Mouse (Mus musculus) cerebellum, postnatal 36 days (tissue): ENCODE data around the gene Dennd1a.

Experiments used
- DNase-seq, 2 experiments: peaks; one replicate each; pipeline ENCODE4 v3.0.0; 2021 to 2022; ENCODE audit warnings: mixed read lengths in 2 of 2

Dennd1a gene

DNA sequence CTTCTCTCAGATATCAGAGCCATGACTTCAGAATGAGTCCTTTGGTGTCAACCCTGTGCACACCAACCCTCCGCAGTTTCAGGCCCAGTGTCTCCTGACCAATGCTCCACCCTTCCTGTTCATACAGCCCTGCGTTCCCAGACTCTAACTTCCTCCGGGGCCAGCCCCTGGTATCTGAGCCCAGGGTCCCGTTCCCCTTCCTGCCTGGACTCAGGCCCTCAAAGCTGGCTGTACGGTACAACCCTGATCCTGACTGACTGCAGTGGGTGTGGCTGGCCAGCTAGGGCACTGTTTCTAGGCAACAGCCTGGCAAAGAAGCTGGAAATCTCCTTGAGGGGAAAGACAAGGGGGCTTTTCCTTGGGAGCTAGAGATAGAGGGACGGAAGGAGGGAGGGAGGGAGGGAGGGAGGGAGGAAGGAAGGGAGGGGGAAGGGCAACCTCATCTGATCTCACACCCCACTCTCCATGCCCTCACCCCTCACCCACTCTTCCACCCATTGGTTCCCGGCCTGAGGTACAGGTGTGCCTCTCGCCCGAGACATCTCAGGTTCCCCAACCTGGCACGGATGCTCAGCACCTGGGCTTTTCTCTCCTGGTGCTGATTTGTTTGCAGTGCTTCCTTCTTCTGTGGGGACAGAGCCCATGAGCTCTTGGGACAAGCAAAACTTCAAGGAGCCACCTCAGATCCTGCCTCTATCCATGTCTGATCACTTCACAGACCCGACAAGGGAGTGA is 521.0 kb downstream of the Dennd1a start:
- DNase-seq = no peak

DNA sequence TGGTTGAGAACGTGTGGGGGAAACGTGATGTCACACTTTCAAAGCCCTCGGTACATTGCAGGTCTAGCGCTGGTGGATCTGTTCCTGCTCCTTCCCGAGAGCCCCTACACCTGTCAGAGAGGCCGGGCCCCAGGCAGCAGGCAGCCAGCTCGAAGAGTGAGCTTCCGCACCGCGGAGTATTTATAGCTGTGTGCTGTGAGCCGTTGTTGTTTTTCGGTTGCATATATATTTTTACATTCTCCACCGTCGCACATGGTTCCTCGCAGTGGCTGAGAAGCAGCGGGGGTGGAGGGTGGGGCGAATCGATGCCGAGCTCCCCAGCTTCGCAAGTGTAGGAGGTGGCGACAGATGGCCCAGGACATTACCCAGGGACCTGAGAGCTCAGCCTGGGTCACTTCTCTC is 522.1 kb downstream of the Dennd1a start:
- no peak for DNase-seq

DNA sequence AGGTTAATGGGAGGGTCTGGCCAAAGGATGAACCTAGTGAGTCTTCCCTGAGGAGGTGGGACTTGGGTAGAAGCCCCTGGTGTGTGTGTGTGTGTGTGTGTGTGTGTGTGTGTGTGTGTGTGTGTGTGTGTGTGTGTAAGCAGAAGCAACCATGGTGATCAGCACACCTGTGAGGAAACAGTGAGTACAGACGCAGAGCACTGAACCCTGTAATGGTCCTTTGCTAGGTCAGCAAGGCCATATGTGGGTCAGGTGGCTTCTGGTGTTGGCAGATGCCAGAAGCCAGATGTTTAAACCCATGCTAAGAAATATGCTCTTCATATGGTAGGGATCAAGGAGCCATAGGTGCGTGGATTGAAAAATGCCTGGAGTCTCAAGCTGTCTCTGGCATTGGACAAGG is 522.7 kb downstream of the Dennd1a start:
- DNase-seq = no peak

DNA sequence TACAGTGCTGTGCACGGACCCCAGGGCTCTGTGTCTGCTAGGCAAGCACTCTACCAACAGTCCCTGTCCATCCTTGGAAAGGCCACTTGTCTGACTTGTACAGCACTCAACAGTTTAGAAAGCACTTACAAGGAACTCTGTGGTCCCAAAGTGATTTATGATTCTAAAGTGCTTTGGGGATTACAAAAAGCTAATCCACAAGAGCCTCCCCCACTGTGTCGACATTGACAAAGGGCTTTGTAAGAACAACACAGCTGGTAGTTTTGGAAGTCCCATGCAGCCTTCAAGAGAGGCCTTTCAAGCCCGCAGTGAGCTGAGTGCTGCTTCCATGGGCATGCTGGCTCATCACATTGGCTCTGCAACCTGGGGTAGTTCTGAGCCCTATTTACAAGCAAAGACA is 523.6 kb downstream of the Dennd1a start:
- no peak for DNase-seq

DNA sequence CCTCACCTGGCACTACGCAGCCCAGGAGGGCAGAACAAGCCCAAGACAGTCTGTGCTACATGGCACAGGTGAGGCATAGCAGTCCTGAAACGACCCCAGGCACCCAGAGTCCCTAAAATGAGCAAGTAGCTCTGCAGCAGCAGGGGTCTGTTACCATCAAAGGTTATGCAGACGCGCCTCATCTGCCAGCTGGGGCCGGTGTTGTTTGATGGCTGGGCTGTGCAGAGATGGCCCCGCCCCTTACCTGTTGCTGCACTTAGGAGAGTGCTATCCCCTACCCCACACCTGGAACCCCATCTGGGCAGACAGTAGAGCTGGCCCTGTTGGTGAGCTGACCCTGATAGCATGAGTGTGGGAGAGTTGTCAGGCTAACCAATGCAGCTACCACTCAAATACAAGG is 526.6 kb downstream of the Dennd1a start:
- no peak for DNase-seq

DNA sequence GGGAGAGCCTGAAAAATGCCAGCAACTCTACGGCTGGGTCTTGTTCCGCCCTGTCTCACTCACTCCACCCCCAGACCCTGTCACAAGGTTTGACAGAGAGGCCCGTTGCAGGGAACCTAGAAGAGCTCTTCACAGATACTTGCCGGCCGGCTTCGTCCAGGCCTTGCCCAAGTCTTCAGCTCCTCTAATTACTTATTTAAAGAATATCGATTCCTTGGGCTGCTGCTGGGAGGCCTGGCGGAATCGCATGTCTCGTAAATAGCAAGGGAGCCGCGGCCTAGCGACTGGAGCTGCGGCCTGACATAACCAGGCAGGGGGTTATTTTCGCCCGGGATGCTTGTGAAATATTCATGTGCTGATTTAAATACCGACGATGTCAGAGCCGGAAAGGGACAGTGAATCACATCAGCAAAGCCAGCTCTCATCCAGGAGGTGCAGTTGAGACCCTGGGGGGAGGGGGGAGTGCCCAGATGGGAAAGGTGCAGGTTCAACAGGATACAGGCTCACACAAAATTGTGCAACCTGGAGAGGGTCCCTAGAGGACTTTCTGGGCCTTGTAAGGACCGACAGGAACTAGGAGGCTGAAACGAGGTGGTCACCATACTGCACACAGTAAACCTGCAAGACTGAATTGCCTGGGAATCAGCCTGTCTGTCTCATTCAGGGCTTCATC is 528.7 kb downstream of the Dennd1a start:
- DNase-seq = no peak

DNA sequence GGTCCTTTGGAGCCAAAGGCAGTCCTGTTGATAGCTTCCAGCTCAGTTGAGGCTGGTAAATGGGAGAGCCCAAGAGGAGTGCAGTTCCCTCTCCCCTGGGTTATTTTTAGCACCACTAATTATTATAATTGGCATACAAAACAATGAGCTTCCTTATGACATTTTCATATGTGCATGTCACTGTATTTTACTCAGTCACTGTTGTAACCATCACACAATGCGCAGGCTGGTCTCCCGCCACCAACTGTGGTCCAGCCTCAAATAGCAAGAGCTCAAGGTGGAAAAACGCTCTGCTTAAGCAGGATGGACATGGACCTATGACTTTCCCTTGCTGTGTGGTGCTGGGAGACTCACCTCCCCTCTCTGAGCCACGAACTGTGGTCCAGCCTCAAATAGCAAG is 529.4 kb downstream of the Dennd1a start:
- DNase-seq = no peak

DNA sequence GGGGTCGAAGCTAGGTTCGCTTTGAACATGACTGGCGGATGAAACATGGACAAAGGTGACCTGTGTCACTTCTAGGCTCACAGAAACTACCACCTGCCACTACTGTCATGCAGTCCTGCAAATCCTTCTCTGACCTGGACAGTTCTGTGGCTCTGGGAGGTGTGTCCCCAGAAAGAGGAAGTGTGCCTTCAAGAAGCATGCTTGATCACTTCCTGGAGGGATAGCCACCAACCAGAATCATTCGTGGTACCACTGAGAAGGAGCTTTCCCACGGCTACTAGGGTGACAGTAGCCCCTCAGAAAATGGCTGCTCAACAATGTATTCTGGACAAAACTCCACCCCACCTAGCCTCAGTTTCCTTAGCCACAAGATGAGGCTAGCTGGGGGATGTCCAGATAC is 530.2 kb downstream of the Dennd1a start:
- DNase-seq = no peak

DNA sequence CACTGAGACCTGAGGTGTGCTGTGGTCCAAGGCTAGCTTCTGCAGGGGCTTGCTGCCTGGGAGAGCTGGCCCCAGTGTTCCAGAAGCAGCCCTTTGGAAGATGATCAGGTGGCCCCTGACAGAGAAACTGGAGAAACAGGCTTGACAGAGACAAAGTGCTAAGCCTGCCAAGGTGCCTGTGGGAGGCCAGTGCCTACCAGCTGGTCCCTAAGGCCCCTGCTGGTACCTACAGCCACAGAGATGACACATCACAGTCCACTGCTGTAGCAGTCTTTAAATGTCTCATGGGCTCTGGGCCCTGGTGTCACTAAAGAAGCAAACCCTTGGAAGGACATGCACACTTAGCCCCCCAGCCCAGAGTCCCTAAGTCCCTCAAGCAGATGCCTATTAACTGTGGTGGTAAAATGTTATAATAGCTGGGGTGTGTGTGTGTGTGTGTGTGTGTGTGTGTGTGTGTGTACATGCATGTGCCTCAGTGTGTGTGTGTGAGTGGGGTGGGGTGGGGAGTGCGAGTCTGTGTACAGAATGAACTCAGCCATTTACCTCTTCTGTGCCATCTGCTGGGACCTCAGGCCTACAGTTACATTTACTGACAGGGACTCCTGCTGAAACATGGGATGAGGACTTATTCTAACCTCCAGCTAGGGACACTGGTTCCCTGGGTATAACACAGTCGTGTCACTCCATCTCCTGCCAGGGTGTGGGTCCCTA is 530.8 kb downstream of the Dennd1a start:
- peak; percentile 89 to 92 for DNase-seq

DNA sequence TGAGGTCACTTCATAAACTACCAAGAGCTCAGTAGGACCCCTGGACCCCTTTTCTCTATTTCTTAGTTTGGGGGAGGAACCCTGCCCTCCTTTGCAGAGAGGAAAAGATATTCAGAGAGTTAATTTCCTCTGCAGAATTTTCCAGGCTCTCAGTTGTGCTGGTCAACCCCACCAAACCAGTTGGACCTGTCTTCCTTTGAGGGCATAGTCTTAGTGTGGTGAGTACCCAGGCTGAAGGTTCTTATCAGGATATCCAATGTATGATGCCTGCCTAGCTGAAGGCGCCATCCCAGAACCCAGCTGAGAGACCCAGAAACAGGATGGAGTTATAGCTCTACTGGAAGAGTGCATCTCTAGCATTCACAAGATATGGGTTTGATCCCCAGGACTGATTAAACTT is 536.1 kb downstream of the Dennd1a start:
- DNase-seq = no peak

DNA sequence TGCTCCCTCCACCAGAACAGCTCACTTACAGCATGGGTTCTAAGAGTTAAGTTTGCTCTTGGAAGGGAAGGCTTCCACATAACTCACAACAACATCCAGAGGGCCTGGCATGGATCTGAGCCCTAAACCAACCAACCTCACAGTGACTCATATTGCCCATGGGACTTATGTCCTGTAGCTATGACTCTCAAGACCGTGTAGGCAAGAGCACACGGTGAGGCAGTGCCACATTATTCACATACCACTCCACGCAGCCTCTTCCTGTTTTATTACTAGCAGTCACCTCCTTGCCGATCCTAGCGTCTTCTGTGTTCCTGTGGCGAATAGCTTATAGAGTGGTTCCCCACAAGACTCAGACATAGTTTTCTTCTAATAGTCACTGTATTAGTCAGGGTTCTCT is 537.9 kb downstream of the Dennd1a start:
- DNase-seq = no peak
